Mouse (Mus musculus) heart, embryonic 14.5 days (tissue): ENCODE measurements around the gene Fam169a. TPM values are rescaled to one million over a fixed set of nuclear protein-coding genes. Genes with fewer than 3 reads are reported as not detected.

Experiments used
- ATAC-seq: fragments of 200-750 bp; cut with Nextera tagmentation; 2 replicates; pipeline ENCODE4 v1.8.0; 2017; ENCODE audit warnings: low read depth, moderate TSS enrichment; ENCODE audit not compliant: insufficient number of reproducible peaks, insufficient read depth, low FRiP score
- H3K27ac ChIP-seq, 2 experiments: fragments of 200-500 bp in 1 of 2; fragments of 300-500 bp in 1 of 2; sonication (generic) in 1 of 2; replicated peaks in 1 of 2; 2 replicates each; pipeline ENCODE4 v1.5.1; 2012 to 2014; ENCODE audit warnings: low read depth in 2 of 2, low read length in 2 of 2, control low read depth in 1 of 2, mild to moderate bottlenecking in 1 of 2, mixed read lengths in 1 of 2; ENCODE audit not compliant: control insufficient read depth in 1 of 2, insufficient read depth in 1 of 2
- H3K27me3 ChIP-seq: fragments of 300-500 bp; sonication (generic); 2 replicates; pipeline ENCODE4 v1.6.1; 2014; ENCODE audit warnings: mild to moderate bottlenecking, low read length, control low read depth; ENCODE audit not compliant: control insufficient read depth, insufficient read depth
- H3K36me3 ChIP-seq: fragments of 300-500 bp; sonication (generic); 2 replicates; pipeline ENCODE4 v1.6.1; 2014; ENCODE audit warnings: mild to moderate bottlenecking, control low read depth, low read length, mixed read lengths; ENCODE audit not compliant: control insufficient read depth, insufficient read depth
- H3K4me1 ChIP-seq, 2 experiments: fragments of 200-500 bp in 1 of 2; fragments of 300-500 bp in 1 of 2; sonication (generic) in 1 of 2; 2 replicates each; pipeline ENCODE4 v1.6.1; 2012 to 2014; ENCODE audit warnings: low read length in 2 of 2, control low read depth in 1 of 2, mixed read lengths in 1 of 2; ENCODE audit not compliant: control insufficient read depth in 2 of 2, insufficient read depth in 2 of 2
- H3K4me2 ChIP-seq: fragments of 300-500 bp; sonication (generic); 2 replicates; pipeline ENCODE4 v1.6.1; 2014; ENCODE audit warnings: mild to moderate bottlenecking, low read length
- H3K4me3 ChIP-seq, 2 experiments: fragments of 200-500 bp in 1 of 2; fragments of 300-500 bp in 1 of 2; sonication (generic) in 1 of 2; 2 replicates each; pipeline ENCODE4 v1.5.1; 2012 to 2014; ENCODE audit warnings: low read length in 2 of 2, mild to moderate bottlenecking in 2 of 2, control low read depth in 1 of 2, low read depth in 1 of 2, moderate library complexity in 1 of 2; ENCODE audit not compliant: control insufficient read depth in 1 of 2, insufficient read depth in 1 of 2
- H3K9ac ChIP-seq: fragments of 300-500 bp; sonication (generic); 2 replicates; pipeline ENCODE4 v1.6.1; 2014; ENCODE audit warnings: mild to moderate bottlenecking, low read length
- H3K9me3 ChIP-seq: fragments of 300-500 bp; sonication (generic); 2 replicates; pipeline ENCODE4 v1.6.1; 2016; ENCODE audit warnings: low read length, control low read depth; ENCODE audit not compliant: control insufficient read depth
- WGBS: fragments of 180-500 bp; shearing (Covaris S2); extraction: QIAGEN DNeasy Blood & Tissue Kit; methylation state at CpG from one replicate; pipeline ENCODE4 v1.1.7; 2014; 5-methylcytosine and 5-hydroxymethylcytosine counted together
- polyA plus RNA-seq: library from polyadenylated mRNA; unstranded; fragments of >200 nt; fragmentation: Nextera tagmentation; extraction: Ambion mirVana; gene quantifications from 2 replicates; pipeline ENCODE4 v1.2.1, GENCODE M21; 2014

The Fam169a gene
- polyA plus RNA-seq, 1 experiment from 2014 or later, result 7.1 TPM

GRCm38 (mm10) chr13:97080201-97080600 lies 13.1 kb downstream of the Fam169a start:
- H3K4me2 ChIP-seq, result no peak overlapping the region
- WGBS, result 70% methylated on average over 2 of the region's 2 CpGs
- no peak for ATAC-seq
- H3K27ac ChIP-seq, result no peak overlapping the region
- H3K4me3 ChIP-seq, result no peak overlapping the region
- no peaks in the 10 kb centered on the region for H3K4me1 ChIP-seq
- H3K9ac ChIP-seq, result no peak overlapping the region
- no peaks in the 10 kb centered on the region for H3K27me3 ChIP-seq
- H3K36me3 ChIP-seq, result no peaks in the 10 kb centered on the region
- H3K9me3 ChIP-seq, result no peaks in the 10 kb centered on the region

GRCm38 (mm10) chr13:97080615-97081014 lies 13.5 kb downstream of the Fam169a start:
- Histone ChIP-seq H3K9me3 (no peaks in the 10 kb centered on the region), H3K27me3 (no peaks in the 10 kb centered on the region), H3K27ac (no peak overlapping the region), H3K36me3 (no peaks in the 10 kb centered on the region), H3K9ac (no peak overlapping the region), H3K4me3 (no peak overlapping the region), H3K4me1 (no peaks in the 10 kb centered on the region), H3K4me2 (no peak overlapping the region)
- 70% methylated on average over 3 of the region's 3 CpGs for WGBS
- ATAC-seq, result no peak

- Histone ChIP-seq H3K4me2 (no peak overlapping the region), H3K4me3 (no peak overlapping the region), H3K9ac (no peak overlapping the region), H3K9me3 (no peaks in the 10 kb centered on the region), H3K27ac (no peak overlapping the region), H3K27me3 (no peaks in the 10 kb centered on the region), H3K36me3 (no peaks in the 10 kb centered on the region), H3K4me1 (peaks cover 0 to 2% of the 10 kb centered on the region in 2 experiments; a peak in 1 of 4 replicates)
- 83% methylated on average over 7 of the region's 7 CpGs for WGBS
- no peak for ATAC-seq
Observed at GRCm38 (mm10) chr13:97082432-97082831, 15.3 kb downstream of the Fam169a start.

- no peak for ATAC-seq
- no peak overlapping the region for H3K27ac ChIP-seq
- H3K4me1 ChIP-seq, result peaks cover 0 to 2% of the 10 kb centered on the region in 2 experiments; a peak in 1 of 4 replicates
- no peak overlapping the region for H3K4me2 ChIP-seq
- H3K4me3 ChIP-seq, result no peak overlapping the region
- H3K9me3 ChIP-seq, result no peaks in the 10 kb centered on the region
- H3K36me3 ChIP-seq, result no peaks in the 10 kb centered on the region
- 80% methylated on average over 7 of the region's 9 CpGs for WGBS
- no peaks in the 10 kb centered on the region for H3K27me3 ChIP-seq
- H3K9ac ChIP-seq, result no peak overlapping the region
Observed at GRCm38 (mm10) chr13:97086316-97086715, 19.2 kb downstream of the Fam169a start.

GRCm38 (mm10) chr13:97087421-97087820 lies 20.3 kb downstream of the Fam169a start:
- no peak for ATAC-seq
- WGBS, result 87% methylated on average over 6 of the region's 6 CpGs

GRCm38 (mm10) chr13:97088183-97088582 lies 21.1 kb downstream of the Fam169a start:
- Histone ChIP-seq H3K9ac (no peak overlapping the region), H3K4me2 (no peak overlapping the region), H3K27me3 (no peaks in the 10 kb centered on the region), H3K27ac (no peak overlapping the region), H3K4me3 (no peak overlapping the region), H3K9me3 (no peaks in the 10 kb centered on the region), H3K4me1 (peaks cover 0 to 2% of the 10 kb centered on the region in 2 experiments; a peak in 1 of 4 replicates), H3K36me3 (no peaks in the 10 kb centered on the region)
- no peak for ATAC-seq
- WGBS, result 88% methylated on average over 3 of the region's 3 CpGs

More at GRCm38 (mm10) chr13:97087421-97087820, 20.3 kb downstream of the Fam169a start:
- Histone ChIP-seq H3K4me2 (no peak overlapping the region), H3K27ac (no peak overlapping the region), H3K4me1 (peaks cover 0 to 2% of the 10 kb centered on the region in 2 experiments; a peak in 1 of 4 replicates), H3K4me3 (no peak overlapping the region), H3K9me3 (no peaks in the 10 kb centered on the region), H3K36me3 (no peaks in the 10 kb centered on the region), H3K9ac (no peak overlapping the region), H3K27me3 (no peaks in the 10 kb centered on the region)

- 48% methylated on average over 4 of the region's 4 CpGs for WGBS
- Histone ChIP-seq H3K4me2 (no peak overlapping the region), H3K27ac (no peak overlapping the region), H3K27me3 (no peaks in the 10 kb centered on the region), H3K4me1 (no peaks in the 10 kb centered on the region), H3K9me3 (no peaks in the 10 kb centered on the region), H3K4me3 (no peak overlapping the region), H3K9ac (no peak overlapping the region), H3K36me3 (0 out of 2 replicates have a peak, but pooled peaks cover 2% of the 10 kb centered on the region)
- ATAC-seq, result no peak
Observed at GRCm38 (mm10) chr13:97095726-97096125, 28.6 kb downstream of the Fam169a start.

GRCm38 (mm10) chr13:97099187-97099852 lies 32.2 kb downstream of the Fam169a start, which contains the start of gene Gm6169:
Gm6169 (minus strand) TSS chr13:97099237.
- Histone ChIP-seq H3K27ac (no peak within 1 kb of the TSS), H3K9me3 (no peaks in the 10 kb centered on the region), H3K4me2 (no peak within 1 kb of the TSS), H3K4me3 (no peak within 1 kb of the TSS), H3K4me1 (no peaks in the 10 kb centered on the region), H3K27me3 (no peaks in the 10 kb centered on the region), H3K9ac (no peak within 1 kb of the TSS), H3K36me3 (no peaks in the 10 kb centered on the region)
- 70% methylated on average over 17 of the region's 22 CpGs for WGBS
- ATAC-seq, result no peak
